Comparison of ENCODE assay signal across 10 mouse cellular contexts in the genomic region with DNA sequence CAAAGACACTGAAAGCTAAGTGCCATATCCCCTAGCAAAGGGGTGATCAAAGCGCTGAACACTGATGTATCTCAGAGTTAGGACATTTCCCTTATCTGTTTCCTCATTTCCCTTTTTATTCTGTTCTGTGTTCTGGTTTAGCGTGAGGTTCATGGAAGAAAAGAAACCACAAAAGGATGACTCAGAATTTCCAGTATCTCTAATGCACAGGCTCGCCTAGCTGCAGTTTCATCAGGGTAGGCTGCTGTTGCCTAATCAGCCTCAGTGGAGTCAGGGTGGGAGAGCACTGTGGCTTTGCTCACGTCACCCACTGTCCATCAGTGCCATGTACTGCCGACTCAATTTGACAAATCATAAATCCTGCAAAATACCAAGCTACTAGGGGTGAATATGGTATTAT.
A peak's percentile ranks its signal among the peaks of the same experiment; 100 is the strongest.
DNase-seq lines count a peak whose midpoint lies in the region; ATAC-seq and TF ChIP-seq lines count a peak whose summit lies in the region.
"Had no signal": no experiment of that assay in that cellular context is flagged by ENCODE, and none has a peak within 500 bp of the region (broad histone marks: within the 10 kb centered on the region; RNA-seq: fewer than 3 reads in every experiment).

No protein-coding gene starts in this region.

- no peaks in the 10 kb centered on the region for H3K36me3 ChIP-seq in kidney, embryonic 16.5 days (ENCODE audit: insufficient read depth, low read length)
- H3K36me3 ChIP-seq: limb, embryonic 13.5 days had no signal

- no peaks in the 10 kb centered on the region for H3K4me1 ChIP-seq in lung, adult 2 months (ENCODE audit: control insufficient read depth, insufficient read depth, low read length)
- H3K4me1 ChIP-seq in kidney, embryonic 16.5 days (ENCODE audit: insufficient read depth, low read length), result no peaks in the 10 kb centered on the region
- H3K4me1 ChIP-seq: limb, embryonic 13.5 days had no signal

- no peak overlapping the region for H3K4me3 ChIP-seq in lung, adult 2 months (replicated peaks; ENCODE audit: extremely low read depth, low read depth, low read length)
- H3K4me3 ChIP-seq in kidney, embryonic 16.5 days (ENCODE audit: low read length), result no peak overlapping the region
- H3K4me3 ChIP-seq: limb, embryonic 13.5 days had no signal

- no peaks in the 10 kb centered on the region for H3K27me3 ChIP-seq in kidney, embryonic 16.5 days (ENCODE audit: insufficient read depth, low read length)
- H3K27me3 ChIP-seq: limb, embryonic 13.5 days had no signal

- no peak for TF ChIP-seq CTCF in lung, adult 2 months (IDR thresholded peaks at IDR 0.05; ENCODE audit: insufficient read depth, low read length)

- no peak overlapping the region for H3K9ac ChIP-seq in kidney, embryonic 16.5 days (replicated peaks; ENCODE audit: low read length)
- H3K9ac ChIP-seq: limb, embryonic 13.5 days had no signal

- WGBS in lung, adult 2 months, result 56% methylated on average over 5 of the region's 5 CpGs
- WGBS in kidney, embryonic 16.5 days, result 76% methylated on average over 5 of the region's 5 CpGs

- ATAC-seq in hematopoietic stem cell, adult 5-6 weeks (replicated peaks in 1 of 2; ENCODE audit: insufficient read depth in 1 of 2, low FRiP score in 2 of 2, low TSS enrichment in 1 of 2, low read depth in 1 of 2, poor library complexity in 2 of 2, severe bottlenecking in 2 of 2), result peak; percentile 93 to 94
- ATAC-seq in kidney, embryonic 16.5 days (ENCODE audit: low FRiP score, low TSS enrichment), result no peak

- no peak overlapping the region for H3K27ac ChIP-seq in kidney, embryonic 16.5 days (ENCODE audit: low read length)
- H3K27ac ChIP-seq: limb, embryonic 13.5 days had no signal

- TF ChIP-seq POLR2A in lung, adult 2 months (IDR thresholded peaks at IDR 0.05; ENCODE audit: borderline replicate concordance, extremely low read depth, low read depth, low read length), result no peak

- DNase-seq in lung, adult 18-20 months, result peak; percentile 53 to 56
- DNase-seq in lung, adult 2 months, result no peak
- peak; percentile 83 for DNase-seq in adrenal gland, adult 2 months
- peak; percentile 71 to 80 for DNase-seq in monocyte, adult 2 months (ENCODE audit: low read depth in 1 of 2, low spot score in 2 of 2)
- DNase-seq in layer of hippocampus, adult 9-10 months (ENCODE audit: low spot score), result no peak
- no peak for DNase-seq in ovary, postnatal 14 days (ENCODE audit: low spot score)
- DNase-seq: right cerebral cortex, postnatal 25 days had no signal

- H3K4me2 ChIP-seq in kidney, embryonic 16.5 days (replicated peaks; ENCODE audit: low read depth, low read length), result no peak overlapping the region
- H3K4me2 ChIP-seq: limb, embryonic 13.5 days had no signal

- H3K9me3 ChIP-seq in kidney, embryonic 16.5 days (ENCODE audit: low read length), result no peaks in the 10 kb centered on the region
- H3K9me3 ChIP-seq: limb, embryonic 13.5 days had no signal

Comparison
In these comparisons a context has a peak if more than half of its experiments do, and no peak if none do; other contexts are left out.
1. DNase-seq: peak in lung, adult 18-20 months (2 of 2), adrenal gland, adult 2 months (single experiment) and monocyte, adult 2 months (2 of 2); none in lung, adult 2 months (single experiment), layer of hippocampus, adult 9-10 months (single experiment) and ovary, postnatal 14 days (single experiment).